Mouse (Mus musculus) fibroblast of lung, adult 2 months (primary cell): ENCODE measurements at regions not wholly inside any gene's neighbourhood (a gene's known extent, or its start where the extent isn't known, plus 50 kb on each side); places are given as distances from the start of the nearest gene placed in this dataset.

Experiments
- DNase-seq: peaks from one replicate; pipeline ENCODE4 v3.0.0-alpha.2; 2011; ENCODE audit warnings: low read depth

DNA sequence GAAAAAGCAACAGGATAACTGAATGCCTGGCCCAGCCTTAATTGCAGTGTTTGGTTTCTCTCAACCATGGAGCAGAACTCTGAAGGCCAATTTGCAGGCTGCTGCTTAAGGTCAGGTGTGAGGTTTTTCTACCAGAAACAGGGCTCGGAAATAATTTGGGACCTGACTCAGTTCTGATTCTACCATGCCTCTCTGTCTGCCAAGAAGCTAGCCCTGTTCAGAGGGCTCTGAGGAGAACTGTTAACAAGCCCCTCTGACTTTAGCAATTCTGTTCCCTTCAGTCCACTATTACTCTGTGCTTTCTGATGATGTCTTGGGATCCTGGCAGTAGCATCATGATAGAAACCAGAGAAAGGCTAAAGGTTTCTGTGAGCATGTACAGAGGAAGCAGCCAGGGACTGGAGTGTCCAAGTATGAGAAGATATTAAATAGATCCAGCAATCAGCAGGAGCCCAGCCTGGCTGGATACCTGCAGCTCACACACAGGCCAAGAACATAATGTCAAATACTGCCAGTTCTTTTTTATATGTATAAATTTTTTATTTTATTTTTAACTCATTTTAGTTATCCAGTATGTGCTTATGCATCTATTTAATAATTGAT is 131.4 kb upstream of the Sptlc3 start:
- no peak for DNase-seq

DNA sequence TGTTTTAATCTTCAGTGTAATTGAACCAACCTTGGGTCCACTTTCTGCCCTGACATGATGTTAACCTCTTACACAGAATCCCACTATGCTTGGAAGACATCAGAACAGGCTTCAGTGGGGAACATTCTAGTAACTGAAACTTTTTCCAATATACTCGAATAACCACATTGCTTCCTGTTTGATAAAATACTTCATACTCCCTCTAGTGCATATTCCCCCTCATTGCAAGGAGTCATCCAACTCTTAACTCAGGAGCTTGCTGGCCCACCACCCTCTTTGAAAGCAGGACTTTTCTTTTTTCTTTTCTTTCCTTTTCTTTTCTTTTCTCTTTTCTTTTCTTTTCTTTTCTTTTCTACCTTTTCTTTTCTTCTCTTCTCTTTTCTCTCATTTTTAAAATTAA is 123.6 kb upstream of the Sptlc3 start:
- peak; percentile 40 for DNase-seq

DNA sequence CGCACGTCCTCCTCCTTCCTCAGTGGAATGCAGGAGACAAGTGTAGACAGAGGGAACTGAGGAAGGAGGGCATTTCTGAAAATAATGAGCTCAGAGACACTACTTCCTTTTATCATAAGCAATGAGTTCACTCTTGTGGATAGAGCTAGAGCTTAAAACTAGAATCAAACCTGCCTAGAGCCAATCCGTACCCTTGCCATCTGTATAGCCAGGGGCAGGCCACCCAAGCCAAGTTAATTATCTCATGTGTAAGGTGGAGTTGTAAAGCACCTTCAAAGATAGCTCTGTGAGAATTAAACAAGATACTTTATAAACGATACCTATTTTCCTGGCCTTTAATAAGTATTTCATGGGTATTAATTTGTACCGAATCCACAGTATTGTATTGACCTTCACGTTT is 113.4 kb upstream of the Sptlc3 start:
- no peak for DNase-seq

DNA sequence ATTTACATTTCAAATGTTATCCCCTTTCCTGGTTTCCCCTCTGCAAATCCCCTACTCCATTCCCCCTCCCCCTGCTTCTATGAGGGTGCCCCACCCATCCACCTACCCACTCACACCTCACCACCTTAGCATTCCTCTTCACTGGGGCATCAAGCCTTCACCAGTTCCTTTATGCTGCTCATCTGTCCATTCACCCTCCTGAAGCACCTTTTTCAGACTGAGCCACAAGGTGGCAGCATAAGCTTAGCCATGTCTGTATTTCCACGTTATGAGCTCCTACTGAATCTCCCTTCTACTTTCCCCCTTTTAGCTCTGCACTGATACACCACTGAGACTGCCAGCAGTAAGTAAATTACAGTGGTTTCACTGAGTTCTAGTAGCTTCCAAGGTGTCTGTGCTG is 112.1 kb upstream of the Sptlc3 start:
- DNase-seq = peak; percentile 51

GRCm38 (mm10) chr2:139413559-139413958 is 80.2 kb upstream of the Sptlc3 start:
- DNase-seq = peak; percentile 9

DNA sequence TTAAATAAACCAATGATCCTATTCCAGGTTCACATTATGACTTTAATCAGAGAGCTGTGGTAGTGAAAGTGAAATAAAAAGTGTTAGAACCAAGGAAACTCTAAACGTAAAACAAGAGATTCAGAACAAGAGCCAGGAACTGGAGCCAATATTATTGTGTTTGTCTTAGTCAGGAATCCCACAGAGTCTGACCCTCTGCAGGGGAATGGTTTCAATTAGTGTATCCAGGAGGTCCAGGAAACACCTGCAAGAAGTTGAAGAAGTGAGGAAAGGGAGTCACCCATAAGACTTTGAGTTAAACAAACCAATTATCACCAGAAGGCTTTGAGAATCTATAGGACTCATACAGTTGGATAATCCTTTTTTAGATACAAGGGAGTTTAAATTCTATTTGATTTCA is 76.2 kb upstream of the Sptlc3 start:
- no peak for DNase-seq

DNA sequence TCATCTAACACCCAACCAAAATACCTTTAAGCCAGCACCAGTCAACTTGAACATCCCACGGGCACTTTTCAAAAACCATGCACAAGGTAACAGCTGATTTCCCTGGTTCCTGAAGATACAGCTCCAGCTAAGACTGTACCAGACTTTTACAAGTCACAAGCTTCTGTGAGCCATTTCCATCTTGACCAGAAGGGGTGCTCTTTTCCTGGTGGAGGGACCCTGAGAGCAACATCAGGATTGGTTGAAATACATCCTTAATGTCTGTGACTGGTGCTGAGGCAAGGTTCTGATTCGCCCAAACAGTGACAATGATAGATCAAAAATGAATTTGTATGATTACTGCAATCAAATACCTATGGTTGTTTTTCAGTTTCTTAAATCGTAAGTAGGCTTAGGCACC is 71.0 kb upstream of the Sptlc3 start:
- no peak for DNase-seq

- no peak for DNase-seq
Observed at GRCm38 (mm10) chr2:139423413-139423812, 70.3 kb upstream of the Sptlc3 start.
